Mouse (Mus musculus) olfactory bulb, adult 2 months (tissue): ENCODE results near the gene Ntn1.

Experiments
- CTCF ChIP-seq: fragments of 200-500 bp; IDR thresholded peaks from 2 replicates; pipeline ENCODE4 v1.5.1; 2012; ENCODE audit warnings: low read depth, mild to moderate bottlenecking, low read length, moderate library complexity; ENCODE audit not compliant: insufficient read depth
- POLR2A ChIP-seq: fragments of 200-500 bp; IDR thresholded peaks from 2 replicates; pipeline ENCODE4 v1.6.1; 2012; ENCODE audit warnings: mild to moderate bottlenecking, low read depth, low read length, moderate library complexity; ENCODE audit not compliant: insufficient read depth

DNA sequence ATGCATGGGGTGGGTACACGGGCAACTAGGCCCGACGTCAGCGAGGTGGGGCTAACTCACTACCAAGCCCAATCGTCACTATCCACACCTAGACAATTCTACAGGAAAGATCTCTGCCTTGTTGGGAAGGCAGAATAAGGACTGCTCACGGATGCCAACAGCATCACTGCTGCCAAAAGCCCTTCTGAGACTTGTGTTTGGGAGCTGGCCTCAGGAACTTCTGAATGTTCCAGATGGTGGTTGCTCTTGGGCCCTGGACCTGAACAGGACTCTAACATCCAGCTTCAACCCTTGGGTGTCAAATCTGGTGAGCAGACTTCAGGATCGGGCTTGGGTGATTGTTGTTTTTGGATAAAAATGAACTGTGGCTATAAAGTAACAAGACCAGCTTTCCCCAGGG is 61.3 kb downstream of the Ntn1 start:
- TF ChIP-seq POLR2A, result no peak
- TF ChIP-seq CTCF, result no peak
